Mouse (Mus musculus): Measurements from ENCODE around the gene Bean1. TPM values are rescaled to one million over a fixed set of nuclear protein-coding genes. Genes with fewer than 3 reads are reported as not detected.

Bean1 gene
- polyA plus RNA-seq, 1 experiment from 2014 or later: 0.62 TPM

DNA sequence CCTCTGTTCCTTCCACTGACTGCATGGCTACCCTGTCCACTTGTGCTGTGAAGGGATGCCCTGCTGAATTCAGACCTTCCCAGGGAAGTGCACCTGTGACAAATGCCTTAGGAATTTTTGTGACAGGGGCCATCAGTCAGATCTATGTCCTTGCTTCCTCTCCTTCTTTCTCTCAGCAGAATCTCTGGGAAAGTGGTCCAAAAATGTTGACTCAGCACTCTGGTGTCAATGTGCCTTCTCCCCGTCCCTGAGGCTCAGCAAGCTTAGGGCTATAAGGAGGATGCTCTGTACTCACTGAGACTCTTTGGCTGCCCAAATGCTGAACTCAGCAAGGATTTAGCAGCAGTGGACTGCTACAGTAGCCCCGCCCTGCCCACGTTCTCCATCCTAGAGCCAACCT lies 31.4 kb downstream of the Bean1 start:
- ATAC-seq (replicated peaks; ENCODE audit: insufficient number of reproducible peaks, low FRiP score, low TSS enrichment, low read depth): no peak
- 74% methylated on average over 3 of the region's 3 CpGs for WGBS

DNA sequence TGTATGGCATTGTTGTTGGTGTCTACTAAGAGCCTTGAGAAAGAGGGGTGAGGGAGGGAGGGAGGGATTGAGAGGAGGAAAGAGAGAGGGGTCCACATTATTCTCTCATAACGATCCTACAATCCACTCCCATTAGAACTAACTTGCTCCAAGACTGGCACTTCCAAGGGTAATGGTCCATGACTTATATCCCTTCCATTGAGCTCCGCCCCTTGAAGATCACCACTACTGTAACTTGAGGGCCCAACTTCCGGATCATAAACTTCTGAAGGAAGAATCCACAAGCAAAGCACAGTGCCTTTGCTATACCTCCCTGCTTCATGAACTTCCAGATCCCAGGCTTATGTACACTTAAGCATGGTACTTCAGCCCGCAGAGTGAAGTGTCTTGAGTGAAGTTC lies 32.1 kb downstream of the Bean1 start:
- WGBS: 89% methylated on average over 4 of the region's 4 CpGs
- no peaks in the 10 kb centered on the region for H3K4me1 ChIP-seq (ENCODE audit: control insufficient read depth, insufficient read depth, low read length)
- no peaks in the 10 kb centered on the region for H3K9me3 ChIP-seq (replicated peaks; ENCODE audit: control insufficient read depth, low read length)
- H3K27me3 ChIP-seq (ENCODE audit: control insufficient read depth, insufficient read depth, low read length): no peaks in the 10 kb centered on the region
- no peak overlapping the region for H3K27ac ChIP-seq (replicated peaks; ENCODE audit: low read depth, low read length)
- ATAC-seq (replicated peaks; ENCODE audit: insufficient number of reproducible peaks, low FRiP score, low TSS enrichment, low read depth): no peak
- H3K9ac ChIP-seq (replicated peaks; ENCODE audit: low read length): no peak overlapping the region
- H3K36me3 ChIP-seq (replicated peaks; ENCODE audit: control insufficient read depth, insufficient read depth, low read depth, low read length): no peaks in the 10 kb centered on the region
- DNase-seq (ENCODE audit: low spot score): no peak
- H3K4me2 ChIP-seq (ENCODE audit: low read depth, low read length): no peak overlapping the region
- no peak overlapping the region for H3K4me3 ChIP-seq (ENCODE audit: low read depth, low read length)

More for the DNA sequence above, 31.4 kb downstream of the Bean1 start:
- no peak overlapping the region for H3K27ac ChIP-seq (replicated peaks; ENCODE audit: low read depth, low read length)
- DNase-seq (ENCODE audit: low spot score): no peak
- H3K9me3 ChIP-seq (replicated peaks; ENCODE audit: control insufficient read depth, low read length): no peaks in the 10 kb centered on the region
- H3K4me3 ChIP-seq (ENCODE audit: low read depth, low read length): no peak overlapping the region
- H3K4me1 ChIP-seq (ENCODE audit: control insufficient read depth, insufficient read depth, low read length): no peaks in the 10 kb centered on the region
- no peaks in the 10 kb centered on the region for H3K36me3 ChIP-seq (replicated peaks; ENCODE audit: control insufficient read depth, insufficient read depth, low read depth, low read length)
- H3K4me2 ChIP-seq (ENCODE audit: low read depth, low read length): no peak overlapping the region
- H3K27me3 ChIP-seq (ENCODE audit: control insufficient read depth, insufficient read depth, low read length): no peaks in the 10 kb centered on the region
- H3K9ac ChIP-seq (replicated peaks; ENCODE audit: low read length): no peak overlapping the region

DNA sequence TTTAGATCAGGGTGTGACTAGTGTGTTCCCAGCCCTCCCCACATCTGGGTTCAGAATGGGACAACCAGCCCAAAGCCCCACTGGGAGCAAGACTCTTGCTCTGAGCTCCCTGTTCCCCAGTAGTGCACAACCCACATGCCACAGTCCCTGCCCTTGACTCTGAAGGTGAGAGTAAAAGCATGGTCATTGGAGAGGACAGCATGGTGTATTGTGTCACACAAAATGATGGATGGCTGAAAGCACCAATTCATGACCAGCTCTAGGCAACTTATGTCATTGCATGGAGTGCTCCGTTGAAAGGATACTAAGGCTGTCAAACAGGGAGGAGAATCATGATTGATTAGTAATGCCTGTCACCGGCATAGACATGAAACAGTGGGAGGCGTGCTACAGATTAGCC lies 35.0 kb downstream of the Bean1 start:
- Histone ChIP-seq H3K27me3 (ENCODE audit: control insufficient read depth, insufficient read depth, low read length) (no peaks in the 10 kb centered on the region), H3K9ac (replicated peaks; ENCODE audit: low read length) (no peak overlapping the region), H3K4me3 (ENCODE audit: low read depth, low read length) (no peak overlapping the region), H3K27ac (replicated peaks; ENCODE audit: low read depth, low read length) (no peak overlapping the region), H3K36me3 (replicated peaks; ENCODE audit: control insufficient read depth, insufficient read depth, low read depth, low read length) (no peaks in the 10 kb centered on the region), H3K9me3 (replicated peaks; ENCODE audit: control insufficient read depth, low read length) (no peaks in the 10 kb centered on the region), H3K4me2 (ENCODE audit: low read depth, low read length) (no peak overlapping the region), H3K4me1 (ENCODE audit: control insufficient read depth, insufficient read depth, low read length) (no peaks in the 10 kb centered on the region)
- ATAC-seq (replicated peaks; ENCODE audit: insufficient number of reproducible peaks, low FRiP score, low TSS enrichment, low read depth) (no peak), DNase-seq (ENCODE audit: low spot score) (no peak)
- WGBS: 75% methylated on average over 3 of the region's 3 CpGs

DNA sequence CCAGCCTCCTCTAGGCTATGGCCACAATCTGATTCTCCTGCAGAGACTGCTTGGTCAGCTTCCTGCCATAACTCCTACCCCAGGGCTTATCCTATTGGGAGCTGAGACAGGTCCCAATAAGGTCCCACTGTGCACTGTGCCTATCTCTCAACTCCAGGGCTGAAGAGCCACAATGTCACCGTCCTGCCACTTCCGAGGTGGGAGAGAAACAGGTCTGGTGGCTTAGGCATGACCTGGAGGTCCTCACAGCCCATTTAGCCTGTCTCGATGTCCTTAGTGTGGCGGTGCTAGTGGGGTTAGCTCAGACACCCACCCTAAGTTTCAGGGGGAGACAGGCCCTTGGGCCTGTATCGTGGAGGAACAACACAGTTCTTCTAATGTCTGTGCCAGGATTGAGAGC lies 47.4 kb downstream of the Bean1 start:
- ATAC-seq (replicated peaks; ENCODE audit: insufficient number of reproducible peaks, low FRiP score, low TSS enrichment, low read depth) (no peak), DNase-seq (ENCODE audit: low spot score) (no peak)
- Histone ChIP-seq H3K9ac (replicated peaks; ENCODE audit: low read length) (no peak overlapping the region), H3K27me3 (ENCODE audit: control insufficient read depth, insufficient read depth, low read length) (no peaks in the 10 kb centered on the region), H3K36me3 (replicated peaks; ENCODE audit: control insufficient read depth, insufficient read depth, low read depth, low read length) (no peaks in the 10 kb centered on the region), H3K4me3 (ENCODE audit: low read depth, low read length) (no peak overlapping the region), H3K4me1 (ENCODE audit: control insufficient read depth, insufficient read depth, low read length) (no peaks in the 10 kb centered on the region), H3K4me2 (ENCODE audit: low read depth, low read length) (no peak overlapping the region), H3K27ac (replicated peaks; ENCODE audit: low read depth, low read length) (no peak overlapping the region), H3K9me3 (replicated peaks; ENCODE audit: control insufficient read depth, low read length) (no peaks in the 10 kb centered on the region)
- 91% methylated on average over 5 of the region's 5 CpGs for WGBS

DNA sequence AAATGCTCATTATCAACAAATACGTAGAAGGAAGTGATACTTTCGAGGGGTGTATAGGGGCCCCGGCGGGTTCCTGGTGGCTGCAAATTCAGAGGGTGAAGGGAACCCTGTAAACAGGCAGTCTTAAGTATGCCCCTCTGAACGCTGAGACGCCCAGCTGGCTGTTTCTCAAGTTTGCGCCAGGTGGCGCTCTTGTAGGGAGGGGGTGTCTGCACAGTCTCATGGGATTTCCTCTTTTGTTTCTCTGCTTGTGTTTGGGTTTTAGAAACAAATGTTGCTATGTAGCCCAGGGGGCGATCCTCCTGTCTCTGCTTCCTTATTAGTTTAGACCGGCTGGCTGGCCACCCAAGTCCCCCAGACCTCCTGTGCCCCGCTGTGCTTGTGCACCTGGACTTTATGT lies 48.8 kb downstream of the Bean1 start:
- Histone ChIP-seq H3K4me1 (ENCODE audit: control insufficient read depth, insufficient read depth, low read length) (no peaks in the 10 kb centered on the region), H3K27me3 (ENCODE audit: control insufficient read depth, insufficient read depth, low read length) (no peaks in the 10 kb centered on the region), H3K4me3 (ENCODE audit: low read depth, low read length) (no peak overlapping the region), H3K4me2 (ENCODE audit: low read depth, low read length) (no peak overlapping the region), H3K9ac (replicated peaks; ENCODE audit: low read length) (no peak overlapping the region), H3K9me3 (replicated peaks; ENCODE audit: control insufficient read depth, low read length) (no peaks in the 10 kb centered on the region), H3K36me3 (replicated peaks; ENCODE audit: control insufficient read depth, insufficient read depth, low read depth, low read length) (no peaks in the 10 kb centered on the region), H3K27ac (replicated peaks; ENCODE audit: low read depth, low read length) (no peak overlapping the region)
- DNase-seq (ENCODE audit: low spot score) (peak; percentile 50), ATAC-seq (replicated peaks; ENCODE audit: insufficient number of reproducible peaks, low FRiP score, low TSS enrichment, low read depth) (0 out of 2 replicates have a peak, but pooled peaks have one; percentile 20)
- 21% methylated on average over 11 of the region's 11 CpGs for WGBS

DNA sequence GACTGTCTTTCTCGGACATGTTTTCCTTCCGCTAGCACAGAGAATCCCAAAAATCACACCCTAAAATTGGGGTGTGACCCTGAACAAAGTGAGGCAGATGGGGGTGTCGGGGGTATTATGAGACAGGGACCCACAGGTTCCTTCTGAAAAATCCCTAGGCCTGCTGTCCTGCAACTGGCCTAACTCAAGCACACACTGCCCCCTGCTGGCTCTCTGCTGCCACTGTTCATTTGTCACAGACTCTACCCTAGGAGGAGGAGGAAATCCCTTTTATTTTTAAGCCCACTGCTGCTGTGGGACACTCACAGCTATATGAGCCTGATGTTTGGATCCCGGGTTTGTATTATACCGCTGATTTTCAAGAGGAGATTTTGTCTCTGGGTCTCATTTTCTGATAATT lies 49.6 kb downstream of the Bean1 start:
- no peaks in the 10 kb centered on the region for H3K36me3 ChIP-seq (replicated peaks; ENCODE audit: control insufficient read depth, insufficient read depth, low read depth, low read length)
- no peak overlapping the region for H3K4me3 ChIP-seq (ENCODE audit: low read depth, low read length)
- no peaks in the 10 kb centered on the region for H3K27me3 ChIP-seq (ENCODE audit: control insufficient read depth, insufficient read depth, low read length)
- no peaks in the 10 kb centered on the region for H3K9me3 ChIP-seq (replicated peaks; ENCODE audit: control insufficient read depth, low read length)
- 44% methylated on average over 5 of the region's 5 CpGs for WGBS
- ATAC-seq (replicated peaks; ENCODE audit: insufficient number of reproducible peaks, low FRiP score, low TSS enrichment, low read depth) (no peak), DNase-seq (ENCODE audit: low spot score) (peak; percentile 90)
- H3K27ac ChIP-seq (replicated peaks; ENCODE audit: low read depth, low read length): no peak overlapping the region
- no peak overlapping the region for H3K9ac ChIP-seq (replicated peaks; ENCODE audit: low read length)
- no peaks in the 10 kb centered on the region for H3K4me1 ChIP-seq (ENCODE audit: control insufficient read depth, insufficient read depth, low read length)
- no peak overlapping the region for H3K4me2 ChIP-seq (ENCODE audit: low read depth, low read length)

DNA sequence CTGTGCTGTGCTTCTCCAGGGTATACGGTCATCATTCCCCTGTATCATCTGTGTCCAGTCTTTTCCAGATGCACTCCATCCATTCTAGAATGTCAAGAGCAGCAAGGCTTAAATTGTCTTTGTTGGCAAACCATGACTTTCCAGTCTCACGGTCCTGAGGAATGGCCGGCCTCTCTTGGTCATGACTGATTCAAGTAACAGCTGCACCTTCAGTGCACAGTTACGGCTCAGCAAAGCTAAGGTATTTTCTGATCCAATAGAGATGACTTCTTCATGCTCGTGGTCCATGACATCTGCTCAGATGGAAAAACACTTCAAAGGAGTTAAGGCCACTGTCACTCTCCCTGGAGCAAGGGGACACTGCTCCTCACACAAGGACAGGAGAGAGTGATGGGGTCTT lies 56.8 kb downstream of the Bean1 start:
- WGBS: 93% methylated on average over 5 of the region's 5 CpGs
- no peak for ATAC-seq (replicated peaks; ENCODE audit: insufficient number of reproducible peaks, low FRiP score, low TSS enrichment, low read depth)
- no peak overlapping the region for H3K4me3 ChIP-seq (ENCODE audit: low read depth, low read length)
- peaks cover 6% of the 10 kb centered on the region for H3K36me3 ChIP-seq (replicated peaks; ENCODE audit: control insufficient read depth, insufficient read depth, low read depth, low read length)
- no peak overlapping the region for H3K4me2 ChIP-seq (ENCODE audit: low read depth, low read length)
- H3K9ac ChIP-seq (replicated peaks; ENCODE audit: low read length): no peak overlapping the region
- H3K4me1 ChIP-seq (ENCODE audit: control insufficient read depth, insufficient read depth, low read length): no peaks in the 10 kb centered on the region
- no peak for DNase-seq (ENCODE audit: low spot score)
- H3K27ac ChIP-seq (replicated peaks; ENCODE audit: low read depth, low read length): no peak overlapping the region
- no peaks in the 10 kb centered on the region for H3K9me3 ChIP-seq (replicated peaks; ENCODE audit: control insufficient read depth, low read length)
- H3K27me3 ChIP-seq (ENCODE audit: control insufficient read depth, insufficient read depth, low read length): no peaks in the 10 kb centered on the region

DNA sequence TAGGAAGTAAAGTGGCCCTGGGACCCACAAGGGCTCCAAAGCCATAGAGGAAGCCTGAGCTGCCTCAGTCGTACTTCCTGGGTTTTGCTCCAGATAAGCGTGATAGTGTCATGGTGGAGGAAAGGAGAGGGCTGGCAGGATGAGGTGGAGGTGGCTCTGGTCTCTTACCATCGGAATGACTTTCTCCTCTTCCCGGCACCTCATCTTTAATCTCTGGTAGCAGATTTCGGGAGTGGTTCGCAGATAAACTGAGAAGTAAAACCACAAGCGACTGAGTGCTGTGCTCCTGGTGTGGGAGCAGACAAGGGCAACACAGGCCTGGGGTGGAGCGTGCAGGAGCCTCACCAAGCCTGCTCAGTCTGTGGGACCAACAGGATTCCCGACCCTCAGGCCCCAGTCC lies 60.1 kb downstream of the Bean1 start:
- Histone ChIP-seq H3K4me3 (ENCODE audit: low read depth, low read length) (no peak overlapping the region), H3K9me3 (replicated peaks; ENCODE audit: control insufficient read depth, low read length) (no peaks in the 10 kb centered on the region), H3K4me1 (ENCODE audit: control insufficient read depth, insufficient read depth, low read length) (no peaks in the 10 kb centered on the region), H3K4me2 (ENCODE audit: low read depth, low read length) (no peak overlapping the region), H3K27ac (replicated peaks; ENCODE audit: low read depth, low read length) (no peak overlapping the region), H3K9ac (replicated peaks; ENCODE audit: low read length) (no peak overlapping the region), H3K27me3 (ENCODE audit: control insufficient read depth, insufficient read depth, low read length) (no peaks in the 10 kb centered on the region), H3K36me3 (replicated peaks; ENCODE audit: control insufficient read depth, insufficient read depth, low read depth, low read length) (peaks cover 6% of the 10 kb centered on the region)
- 89% methylated on average over 9 of the region's 9 CpGs for WGBS
- no peak for DNase-seq (ENCODE audit: low spot score)
- no peak for ATAC-seq (replicated peaks; ENCODE audit: insufficient number of reproducible peaks, low FRiP score, low TSS enrichment, low read depth)

Measured in embryonic facial prominence, embryonic 11.5 days (tissue).